Mouse (Mus musculus) ES-CJ7 (cell line): ENCODE results near the gene Btbd3.

Source experiments
- DNase-seq: peaks from one replicate; pipeline ENCODE4 v3.0.0; 2011; ENCODE audit warnings: low read depth, low spot score

Gene Btbd3

DNA sequence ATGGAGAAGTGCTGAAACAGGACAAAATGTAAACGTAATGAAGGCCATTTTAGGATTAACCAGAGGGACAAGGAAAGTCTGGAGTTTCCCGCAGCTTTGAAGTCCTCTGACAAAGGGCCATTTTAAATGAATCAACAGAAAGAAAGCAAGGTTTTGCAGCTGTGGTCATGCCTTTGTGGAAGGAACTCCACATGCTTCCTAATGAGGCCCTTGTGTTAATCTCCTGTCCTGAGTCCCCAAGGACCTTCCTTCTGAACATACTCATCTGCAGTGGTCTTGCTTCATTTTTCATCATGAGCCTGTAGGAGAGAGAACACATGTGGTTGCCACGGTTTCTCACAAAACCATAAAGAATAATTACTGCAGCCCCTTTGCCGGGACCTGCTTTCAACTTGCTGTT, 275.6 kb downstream of the Btbd3 start:
- no peak for DNase-seq

- DNase-seq: no peak
Measured at GRCm38 (mm10) chr2:138539655-138540054, 283.3 kb downstream of the Btbd3 start.

- no peak for DNase-seq
Measured at GRCm38 (mm10) chr2:138548990-138549389, 292.6 kb downstream of the Btbd3 start.

DNA sequence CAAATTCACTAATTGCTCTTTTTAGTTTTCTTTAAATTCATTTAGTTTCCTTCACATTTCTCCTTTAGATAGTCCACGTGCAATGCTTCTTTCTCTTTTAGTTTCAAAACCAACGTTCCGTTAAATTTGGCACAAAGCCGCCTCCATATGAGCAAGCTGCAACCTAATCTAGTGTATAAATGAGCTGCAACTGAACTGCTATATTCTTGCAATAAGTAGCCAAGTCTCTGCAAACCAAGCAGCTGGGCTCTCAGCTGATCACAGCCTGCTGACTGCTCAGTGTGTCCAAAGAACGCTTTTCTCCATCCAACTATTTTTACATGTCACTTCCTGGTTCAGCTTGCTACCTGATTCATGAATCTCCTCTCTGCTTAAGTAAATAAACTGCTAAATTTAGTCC, 295.2 kb downstream of the Btbd3 start:
- DNase-seq: no peak

- DNase-seq: no peak
Measured at GRCm38 (mm10) chr2:138555106-138555862, 298.9 kb downstream of the Btbd3 start.

DNA sequence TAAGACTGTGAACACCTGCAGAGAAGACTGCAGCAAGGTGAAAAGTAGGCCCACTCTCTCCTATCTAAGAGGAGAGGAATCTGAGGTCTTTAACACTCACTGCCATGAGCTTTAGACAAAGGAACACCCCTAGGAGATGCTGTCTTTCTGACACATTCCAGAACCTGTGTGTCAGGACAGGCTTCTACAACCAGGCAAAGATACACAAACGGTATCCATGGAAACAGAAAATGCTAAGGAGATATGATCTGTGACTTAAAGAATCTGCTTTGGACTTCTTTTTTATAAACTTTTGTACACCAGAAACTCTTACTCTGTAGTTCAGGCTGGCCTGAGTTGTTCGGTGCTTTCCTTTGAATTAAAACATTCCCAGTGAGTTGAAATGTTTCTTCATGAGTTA, 329.6 kb downstream of the Btbd3 start:
- no peak for DNase-seq

DNA sequence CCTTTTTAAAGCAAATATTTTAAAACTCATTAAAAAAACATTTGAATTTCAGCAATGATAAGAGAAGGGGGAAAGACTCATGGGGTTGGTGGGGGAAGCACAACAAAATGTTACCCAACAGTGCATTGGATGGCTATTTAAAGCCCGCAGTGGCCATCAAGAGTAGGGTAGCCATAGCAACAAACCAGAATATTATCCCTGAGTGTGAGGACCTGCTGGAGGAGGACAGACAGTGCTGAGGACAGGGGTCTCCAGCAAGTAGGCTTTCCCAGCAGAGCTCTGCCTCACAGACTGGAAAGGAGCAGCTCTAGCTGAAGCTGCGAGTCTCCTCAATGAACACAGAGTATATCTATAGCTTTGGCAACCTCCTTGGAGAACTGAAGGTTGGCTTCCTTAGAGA, 331.0 kb downstream of the Btbd3 start:
- DNase-seq: no peak

- no peak for DNase-seq
Measured at GRCm38 (mm10) chr2:138587795-138588545, 331.6 kb downstream of the Btbd3 start.

DNA sequence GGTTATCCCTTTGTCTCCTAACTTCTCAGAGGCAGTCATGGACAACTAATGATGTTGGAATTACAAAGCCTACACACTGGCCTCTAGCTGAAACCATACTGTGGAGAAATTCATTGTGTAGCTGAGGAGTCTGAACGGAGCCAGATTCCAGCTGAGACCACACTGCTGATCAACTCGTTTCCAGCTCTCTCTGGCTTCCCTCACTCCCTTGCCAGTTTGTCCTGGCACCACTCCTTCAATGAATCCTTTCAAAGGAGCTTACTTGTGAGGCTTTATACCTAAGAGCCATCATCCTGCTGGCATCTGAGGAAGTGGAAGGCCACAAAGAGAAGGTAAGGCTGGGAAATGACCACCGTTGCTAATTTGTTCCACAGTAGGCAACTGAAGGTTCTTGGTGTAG, 332.7 kb downstream of the Btbd3 start:
- no peak for DNase-seq

DNA sequence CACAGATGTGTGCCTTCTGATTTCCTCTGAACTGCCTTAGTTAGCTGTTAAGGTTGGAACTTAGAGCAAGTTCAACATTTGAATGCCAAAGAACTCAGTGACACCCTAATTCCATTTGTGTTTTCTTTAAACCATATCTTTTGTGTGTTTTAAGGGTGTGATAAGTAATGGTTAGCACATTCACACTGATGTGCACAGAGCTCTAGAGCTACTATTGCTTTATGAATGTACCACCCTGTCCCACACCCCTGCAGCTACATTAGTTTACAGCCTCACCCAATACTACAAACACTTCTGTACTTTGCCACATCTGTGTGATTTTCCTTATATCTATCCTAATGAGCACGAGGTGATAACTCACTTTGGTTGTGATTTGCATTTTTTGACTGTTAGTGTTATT, 333.9 kb downstream of the Btbd3 start:
- no peak for DNase-seq

DNA sequence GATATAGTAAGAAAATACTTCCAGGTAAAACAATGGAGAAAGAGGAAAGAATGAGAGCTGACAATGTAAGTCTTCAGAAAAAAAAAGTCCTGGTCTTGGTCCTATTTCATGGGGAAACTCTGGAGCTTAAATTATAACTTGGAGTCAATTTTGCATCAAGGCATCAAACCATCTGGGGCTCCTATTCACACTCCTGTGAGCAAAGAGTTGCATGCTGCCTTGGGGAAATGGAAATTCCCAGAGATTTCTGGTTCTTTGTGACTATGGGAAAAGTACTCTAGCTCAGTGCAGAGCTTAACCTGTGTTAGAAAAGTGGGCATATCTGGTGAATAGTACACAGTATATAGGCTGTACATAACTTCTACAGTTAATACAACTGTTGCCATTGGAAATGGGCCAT, 356.0 kb downstream of the Btbd3 start:
- DNase-seq: no peak

GRCm38 (mm10) chr2:138617501-138617900, 361.1 kb downstream of the Btbd3 start:
- no peak for DNase-seq
